Mouse (Mus musculus): ENCODE results near the gene C2. TPM values are rescaled to one million over a fixed set of nuclear protein-coding genes. Genes with fewer than 3 reads are reported as not detected.
A peak's percentile ranks its signal among the peaks of the same experiment; 100 is the strongest.

The C2 gene
- 1.5 and 2.1 TPM in 2 replicates for polyA plus RNA-seq (2014; fragmentation: Nextera tagmentation; extraction: Ambion mirVana)

DNA sequence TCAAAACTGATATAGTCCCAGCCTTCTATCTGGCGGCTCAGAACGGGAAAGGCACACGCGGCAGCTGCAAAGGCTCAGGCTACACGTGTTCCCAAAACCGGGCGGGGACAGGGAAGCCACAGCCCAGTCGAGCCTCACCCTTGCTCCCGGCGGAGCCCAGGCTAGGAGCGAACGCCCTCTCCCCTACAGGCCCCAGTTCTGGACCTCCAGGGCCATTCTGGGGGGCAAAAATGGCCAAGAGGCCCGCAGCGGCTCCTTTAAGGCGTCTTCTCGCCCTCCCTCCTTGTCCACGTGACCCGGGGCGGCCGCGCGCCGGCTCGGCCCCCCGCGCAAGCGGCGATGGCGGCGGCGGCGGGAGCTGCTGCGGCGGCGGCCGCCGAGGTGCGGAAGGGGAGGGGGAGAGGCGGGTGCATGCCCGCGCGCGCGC, at the start of gene C2, which contains the start of gene Ehmt2:
C2 (minus strand) TSS at position 106 of the 427 bp plus-strand sequence.
Ehmt2 (plus strand) TSS at position 310 of the 427 bp plus-strand sequence.
- peak within 1 kb of the TSS; percentile 82 for H3K4me3 ChIP-seq (ENCODE audit: low read depth, low read length)
- peak; percentile 10 for ATAC-seq (ENCODE audit: low read depth)
- H3K9me3 ChIP-seq (ENCODE audit: control insufficient read depth, low read length), result no peaks in the 10 kb centered on the region
- H3K36me3 ChIP-seq (ENCODE audit: control insufficient read depth, insufficient read depth, low read length), result peaks cover 11% of the 10 kb centered on the region
- no peaks in the 10 kb centered on the region for H3K27me3 ChIP-seq (ENCODE audit: control insufficient read depth, insufficient read depth, low read length)
- peak within 1 kb of the TSS; percentile 98 for H3K9ac ChIP-seq (replicated peaks; ENCODE audit: low read depth, low read length)
- peak within 1 kb of the TSS; percentile 97 for H3K4me2 ChIP-seq (ENCODE audit: low read depth, low read length)
- H3K27ac ChIP-seq (ENCODE audit: low read depth, low read length), result peak within 1 kb of the TSS; percentile 97
- H3K4me1 ChIP-seq (ENCODE audit: control insufficient read depth, insufficient read depth, low read length), result peaks cover 37% of the 10 kb centered on the region
- under 1% methylated on average over 25 of the region's 44 CpGs for WGBS

DNA sequence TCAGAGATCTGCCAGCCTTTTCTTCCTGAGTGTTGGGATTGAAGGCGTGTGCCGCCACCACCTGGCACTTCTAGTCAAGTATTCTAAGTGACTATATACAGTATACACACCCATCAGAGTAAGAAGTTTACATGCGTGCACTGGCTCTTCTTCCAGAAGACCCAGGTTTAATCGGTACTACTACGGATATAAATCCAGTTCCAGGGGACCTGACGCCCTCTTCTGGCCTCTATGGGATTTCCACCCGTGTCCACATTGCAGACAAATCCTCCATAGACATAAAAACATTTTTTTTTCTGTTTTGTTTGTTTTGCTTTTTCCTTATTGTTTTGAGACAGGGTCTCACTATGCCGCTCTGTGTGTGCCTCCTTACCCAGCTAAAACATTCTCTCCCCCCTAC, 49.5 kb upstream of the C2 start:
- Histone ChIP-seq H3K36me3 (ENCODE audit: control insufficient read depth, insufficient read depth, low read length) (peaks cover 10% of the 10 kb centered on the region; the same call in 1 of the 2 replicates), H3K9ac (replicated peaks; ENCODE audit: low read depth, low read length) (no peak overlapping the region), H3K27me3 (ENCODE audit: control insufficient read depth, insufficient read depth, low read length) (no peaks in the 10 kb centered on the region), H3K27ac (ENCODE audit: low read depth, low read length) (no peak overlapping the region), H3K4me2 (ENCODE audit: low read depth, low read length) (no peak overlapping the region), H3K4me3 (ENCODE audit: low read depth, low read length) (no peak overlapping the region), H3K4me1 (ENCODE audit: control insufficient read depth, insufficient read depth, low read length) (peaks cover 11% of the 10 kb centered on the region; the same call in 1 of the 2 replicates), H3K9me3 (ENCODE audit: control insufficient read depth, low read length) (no peaks in the 10 kb centered on the region)
- 23% methylated on average over 8 of the region's 8 CpGs for WGBS
- no peak for ATAC-seq (ENCODE audit: low read depth)

DNA sequence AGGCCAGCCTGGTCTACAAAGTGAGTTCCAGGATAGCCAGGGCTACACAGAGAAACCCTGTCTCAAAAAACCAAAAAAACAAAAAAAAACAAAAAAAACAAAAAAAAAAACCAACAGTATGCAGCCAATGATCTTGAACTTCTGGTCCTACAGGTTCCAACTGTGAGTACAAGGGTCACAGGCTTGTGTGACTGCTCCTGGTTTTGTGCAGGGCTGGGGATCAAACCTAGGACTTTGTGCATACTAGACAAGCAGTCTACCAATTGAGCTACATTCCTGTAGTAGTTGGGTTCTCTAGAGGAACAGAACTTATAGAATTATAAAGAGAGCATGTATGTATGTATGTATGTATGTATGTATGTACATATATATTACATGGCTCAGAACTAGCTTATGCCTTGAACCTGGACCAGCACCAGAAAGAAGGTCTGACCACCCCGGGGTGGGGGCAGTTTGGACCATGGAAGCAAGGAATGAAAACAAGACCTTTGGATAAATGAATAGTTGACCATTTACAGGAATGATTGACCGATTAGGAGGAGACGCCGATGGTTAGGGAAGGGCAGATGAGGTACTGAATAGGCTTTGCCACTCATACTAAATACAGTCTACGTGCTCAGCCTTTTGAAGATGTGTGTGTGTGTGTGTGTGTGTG, 48.5 kb upstream of the C2 start:
- Histone ChIP-seq H3K27ac (ENCODE audit: low read depth, low read length) (no peak overlapping the region), H3K9ac (replicated peaks; ENCODE audit: low read depth, low read length) (no peak overlapping the region), H3K4me1 (ENCODE audit: control insufficient read depth, insufficient read depth, low read length) (peaks cover 11% of the 10 kb centered on the region; the same call in 1 of the 2 replicates), H3K27me3 (ENCODE audit: control insufficient read depth, insufficient read depth, low read length) (no peaks in the 10 kb centered on the region), H3K4me3 (ENCODE audit: low read depth, low read length) (no peak overlapping the region), H3K9me3 (ENCODE audit: control insufficient read depth, low read length) (no peaks in the 10 kb centered on the region), H3K36me3 (ENCODE audit: control insufficient read depth, insufficient read depth, low read length) (peaks cover 10% of the 10 kb centered on the region; the same call in 1 of the 2 replicates), H3K4me2 (ENCODE audit: low read depth, low read length) (no peak overlapping the region)
- no peak for ATAC-seq (ENCODE audit: low read depth)
- 92% methylated on average over 5 of the region's 5 CpGs for WGBS

DNA sequence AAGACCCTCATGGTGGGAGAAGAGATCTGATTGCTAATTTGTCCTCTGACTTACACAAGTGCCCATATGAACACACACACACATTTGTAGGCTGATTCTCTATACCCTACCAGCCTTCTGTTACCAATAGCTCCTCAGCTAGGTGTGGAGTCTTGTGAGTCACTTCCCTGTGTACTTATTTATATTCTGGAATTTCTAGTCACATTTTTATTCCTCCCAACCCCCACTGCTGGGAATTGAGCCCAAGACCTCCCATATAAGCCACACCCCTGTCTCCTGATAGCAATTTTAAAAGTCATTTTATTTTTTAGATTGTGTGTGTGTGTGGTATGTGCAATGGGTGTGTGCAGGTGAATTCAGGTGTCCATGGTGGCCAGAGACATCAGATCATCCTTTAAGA, 46.3 kb upstream of the C2 start:
- no peaks in the 10 kb centered on the region for H3K9me3 ChIP-seq (ENCODE audit: control insufficient read depth, low read length)
- no peaks in the 10 kb centered on the region for H3K27me3 ChIP-seq (ENCODE audit: control insufficient read depth, insufficient read depth, low read length)
- H3K4me1 ChIP-seq (ENCODE audit: control insufficient read depth, insufficient read depth, low read length), result no peaks in the 10 kb centered on the region
- no peak overlapping the region for H3K9ac ChIP-seq (replicated peaks; ENCODE audit: low read depth, low read length)
- no peak overlapping the region for H3K27ac ChIP-seq (ENCODE audit: low read depth, low read length)
- ATAC-seq (ENCODE audit: low read depth), result no peak
- H3K4me3 ChIP-seq (ENCODE audit: low read depth, low read length), result no peak overlapping the region
- no peak overlapping the region for H3K4me2 ChIP-seq (ENCODE audit: low read depth, low read length)
- no peaks in the 10 kb centered on the region for H3K36me3 ChIP-seq (ENCODE audit: control insufficient read depth, insufficient read depth, low read length)

DNA sequence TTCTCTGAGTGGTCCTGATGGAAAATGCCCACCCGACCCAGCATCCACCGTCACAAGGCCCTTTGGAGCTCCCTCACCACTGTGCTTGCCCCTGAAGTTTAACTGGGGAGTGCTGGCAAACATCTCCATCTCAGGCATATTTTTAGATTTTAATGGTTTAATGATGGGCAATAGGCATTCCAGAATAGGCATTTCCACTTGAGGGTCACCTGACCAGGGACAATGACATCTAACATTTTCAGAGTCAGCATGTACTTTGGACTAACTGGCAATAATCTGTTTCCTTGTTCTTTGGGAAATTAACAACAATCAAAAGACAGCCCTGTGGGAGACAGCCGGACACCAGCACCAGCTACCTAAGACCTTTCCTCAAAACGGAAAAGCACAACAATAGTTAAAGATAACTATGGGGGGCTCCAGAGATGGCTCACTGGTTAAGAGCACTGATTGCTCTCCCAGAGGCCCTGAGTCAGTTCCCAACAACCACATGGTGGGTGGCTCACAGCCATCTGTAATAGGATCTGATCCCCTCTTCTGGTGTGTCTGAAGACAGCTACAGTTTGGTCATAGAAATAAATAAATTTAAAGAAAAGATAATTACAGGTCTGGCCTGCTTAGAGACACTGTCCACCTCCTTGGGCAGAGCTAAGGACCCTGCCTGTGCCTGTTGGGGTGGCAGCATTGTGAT, 45.2 kb upstream of the C2 start:
- WGBS, result 69% methylated on average over 4 of the region's 4 CpGs
- Histone ChIP-seq H3K4me3 (ENCODE audit: low read depth, low read length) (no peak overlapping the region), H3K27me3 (ENCODE audit: control insufficient read depth, insufficient read depth, low read length) (no peaks in the 10 kb centered on the region), H3K27ac (ENCODE audit: low read depth, low read length) (no peak overlapping the region), H3K36me3 (ENCODE audit: control insufficient read depth, insufficient read depth, low read length) (no peaks in the 10 kb centered on the region), H3K9ac (replicated peaks; ENCODE audit: low read depth, low read length) (no peak overlapping the region), H3K4me2 (ENCODE audit: low read depth, low read length) (no peak overlapping the region), H3K9me3 (ENCODE audit: control insufficient read depth, low read length) (no peaks in the 10 kb centered on the region), H3K4me1 (ENCODE audit: control insufficient read depth, insufficient read depth, low read length) (no peaks in the 10 kb centered on the region)
- ATAC-seq (ENCODE audit: low read depth), result no peak

DNA sequence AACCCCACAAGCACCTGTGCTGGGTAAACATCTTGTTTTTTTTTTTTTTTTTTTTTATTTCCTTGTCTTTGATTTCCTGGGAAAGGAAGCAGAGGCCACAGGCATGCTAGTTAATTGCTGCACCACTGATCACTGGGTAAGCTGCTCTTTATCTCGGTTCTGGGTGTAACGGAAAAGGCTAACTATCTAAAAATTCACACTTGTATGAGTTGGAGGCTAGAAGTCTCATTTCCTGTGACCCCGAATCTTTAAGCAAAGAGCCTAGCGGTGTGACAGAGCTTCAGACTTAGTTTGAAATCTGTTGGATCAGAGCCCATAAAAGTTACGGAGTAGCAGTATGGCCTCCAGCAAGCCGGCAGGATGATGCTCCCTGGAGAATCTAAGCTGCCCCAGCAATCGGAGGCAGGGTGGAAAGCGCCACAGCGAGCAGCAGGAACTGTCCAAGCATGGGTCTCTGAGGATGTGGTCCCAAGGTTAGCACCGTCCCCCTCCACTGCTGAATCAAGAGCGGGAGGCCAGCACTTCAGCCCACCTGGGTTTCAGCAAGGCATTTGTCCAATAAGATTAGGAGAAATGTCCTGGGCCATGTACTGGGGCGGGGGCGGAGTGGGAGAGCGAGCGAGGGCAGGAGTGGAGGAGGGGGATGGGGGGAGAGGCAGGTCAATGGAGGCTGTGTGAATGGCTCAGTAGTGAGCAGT, 43.4 kb upstream of the C2 start:
- WGBS, result 8% methylated on average over 15 of the region's 15 CpGs
- Histone ChIP-seq H3K4me2 (ENCODE audit: low read depth, low read length) (peak overlapping the region; percentile 12; the same call in 1 of the 2 replicates), H3K27me3 (ENCODE audit: control insufficient read depth, insufficient read depth, low read length) (no peaks in the 10 kb centered on the region), H3K27ac (ENCODE audit: low read depth, low read length) (no peak overlapping the region), H3K9me3 (ENCODE audit: control insufficient read depth, low read length) (no peaks in the 10 kb centered on the region), H3K4me1 (ENCODE audit: control insufficient read depth, insufficient read depth, low read length) (no peaks in the 10 kb centered on the region), H3K9ac (replicated peaks; ENCODE audit: low read depth, low read length) (0 out of 2 replicates have a peak overlapping the region, but pooled peaks have one; percentile 7), H3K4me3 (ENCODE audit: low read depth, low read length) (peak overlapping the region; percentile 15; the same call in 1 of the 2 replicates), H3K36me3 (ENCODE audit: control insufficient read depth, insufficient read depth, low read length) (no peaks in the 10 kb centered on the region)
- 0 out of 2 replicates have a peak, but pooled peaks have one; percentile 2 for ATAC-seq (ENCODE audit: low read depth)

DNA sequence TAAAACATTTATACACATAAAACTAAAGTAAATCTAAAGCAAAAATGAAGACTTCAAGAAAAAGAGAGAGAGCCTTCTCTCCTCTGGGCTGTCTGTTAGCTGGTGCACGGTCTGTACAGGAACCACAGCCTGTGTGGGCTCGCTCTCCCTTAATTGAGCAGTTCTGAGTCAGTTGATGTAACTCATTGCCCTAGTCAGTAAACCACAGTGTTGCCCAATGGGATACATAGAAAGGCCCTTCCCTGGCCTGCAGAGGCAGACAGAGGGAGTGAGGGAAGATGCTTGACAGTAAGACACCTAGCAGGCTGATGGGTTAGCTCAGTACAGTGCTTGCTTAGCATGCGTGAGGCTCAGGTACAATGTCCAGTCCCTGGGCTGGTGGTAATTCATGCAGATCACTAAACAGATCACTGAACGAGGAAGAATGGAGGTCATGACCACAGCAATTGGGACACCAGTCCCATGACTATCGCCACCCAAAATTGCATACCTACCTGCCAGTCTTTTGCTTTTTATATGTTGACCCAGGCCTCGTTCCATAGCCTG, 40.0 kb upstream of the C2 start:
- Histone ChIP-seq H3K4me2 (ENCODE audit: low read depth, low read length) (no peak overlapping the region), H3K9me3 (ENCODE audit: control insufficient read depth, low read length) (no peaks in the 10 kb centered on the region), H3K36me3 (ENCODE audit: control insufficient read depth, insufficient read depth, low read length) (peaks cover 8% of the 10 kb centered on the region; the same call in 1 of the 2 replicates), H3K27me3 (ENCODE audit: control insufficient read depth, insufficient read depth, low read length) (no peaks in the 10 kb centered on the region), H3K4me1 (ENCODE audit: control insufficient read depth, insufficient read depth, low read length) (no peaks in the 10 kb centered on the region), H3K4me3 (ENCODE audit: low read depth, low read length) (no peak overlapping the region), H3K27ac (ENCODE audit: low read depth, low read length) (no peak overlapping the region), H3K9ac (replicated peaks; ENCODE audit: low read depth, low read length) (no peak overlapping the region)
- WGBS, result 85% methylated on average over 6 of the region's 6 CpGs
- ATAC-seq (ENCODE audit: low read depth), result no peak

DNA sequence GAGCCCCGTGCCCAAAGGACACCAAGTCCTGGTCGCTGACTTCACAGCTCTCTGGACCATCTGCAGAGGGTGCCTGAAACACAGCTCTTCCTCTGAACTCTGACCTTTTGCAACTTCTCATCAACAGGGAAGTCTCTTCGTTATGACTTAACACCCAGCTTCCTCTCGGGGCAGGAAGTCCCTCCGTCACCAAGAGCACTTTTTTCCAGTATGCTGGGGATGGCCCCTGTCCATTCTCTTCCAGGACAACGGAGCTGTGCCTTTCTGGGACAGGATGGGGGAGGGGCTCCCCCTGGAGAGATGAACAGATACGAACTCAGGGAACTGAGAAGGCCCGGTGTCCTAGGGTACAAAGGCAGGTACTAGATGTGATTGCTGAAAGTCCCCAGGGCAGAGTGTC, 36.8 kb upstream of the C2 start:
- H3K4me2 ChIP-seq (ENCODE audit: low read depth, low read length), result no peak overlapping the region
- H3K9me3 ChIP-seq (ENCODE audit: control insufficient read depth, low read length), result no peaks in the 10 kb centered on the region
- H3K4me3 ChIP-seq (ENCODE audit: low read depth, low read length), result no peak overlapping the region
- H3K9ac ChIP-seq (replicated peaks; ENCODE audit: low read depth, low read length), result no peak overlapping the region
- H3K27ac ChIP-seq (ENCODE audit: low read depth, low read length), result no peak overlapping the region
- peaks cover 8% of the 10 kb centered on the region; the same call in 1 of the 2 replicates for H3K36me3 ChIP-seq (ENCODE audit: control insufficient read depth, insufficient read depth, low read length)
- H3K4me1 ChIP-seq (ENCODE audit: control insufficient read depth, insufficient read depth, low read length), result 0 out of 2 replicates have a peak, but pooled peaks cover 5% of the 10 kb centered on the region
- ATAC-seq (ENCODE audit: low read depth), result no peak
- whole genome bisulfite sequencing, result 57% methylated on average over 8 of the region's 8 CpGs
- H3K27me3 ChIP-seq (ENCODE audit: control insufficient read depth, insufficient read depth, low read length), result no peaks in the 10 kb centered on the region

All from neural tube, embryonic 14.5 days (tissue).